Comparison of ENCODE assay signal across 16 mouse cellular contexts in genomic region chr15:11160759-11161158, GRCm38 (mm10).
DNase-seq lines count a peak whose midpoint lies in the region; ATAC-seq and TF ChIP-seq lines count a peak whose summit lies in the region.
"Had no signal": no experiment of that assay in that cellular context is flagged by ENCODE, and none has a peak within 500 bp of the region (broad histone marks: within the 10 kb centered on the region; RNA-seq: fewer than 3 reads in every experiment).

No protein-coding gene starts in this region.

- no peak for DNase-seq in lung, embryonic 14.5 days
- DNase-seq in lung, adult 18-20 months: no peak
- no peak for DNase-seq in stomach, postnatal 0 days (ENCODE audit: low spot score)
- no peak for DNase-seq in cerebellum, adult 9-10 months
- DNase-seq: adrenal gland, postnatal 36 days; cerebellum, postnatal 14 days; liver; lung, postnatal 14 days; thymus, postnatal 4 days had no signal

- peak; percentile 40 for TF ChIP-seq CTCF in intestine, postnatal 0 days (IDR thresholded peaks at IDR 0.05; ENCODE audit: low read depth)
- peak; percentile 39; the same call in 1 of the 2 replicates for TF ChIP-seq CTCF in lung, embryonic 14.5 days (IDR thresholded peaks at IDR 0.05; ENCODE audit: low read depth)
- peak; percentile 48 for TF ChIP-seq CTCF in stomach, postnatal 0 days (IDR thresholded peaks at IDR 0.05; ENCODE audit: low read depth)

- no peak overlapping the region for H3K27ac ChIP-seq in intestine, postnatal 0 days (ENCODE audit: low read depth, low read length)
- H3K27ac ChIP-seq in intestine, embryonic 15.5 days: no peak overlapping the region
- no peak overlapping the region for H3K27ac ChIP-seq in lung, embryonic 14.5 days (ENCODE audit: low read depth)
- no peak overlapping the region for H3K27ac ChIP-seq in hindbrain, embryonic 15.5 days (replicated peaks)
- no peak overlapping the region for H3K27ac ChIP-seq in stomach, postnatal 0 days (replicated peaks)
- H3K27ac ChIP-seq: embryonic facial prominence, embryonic 13.5 days; forebrain, embryonic 10.5 days; midbrain, embryonic 13.5 days had no signal

- 34% methylated on average over 2 of the region's 2 CpGs for WGBS in intestine, postnatal 0 days
- WGBS in intestine, embryonic 15.5 days: 28% methylated on average over 2 of the region's 2 CpGs
- 30% methylated on average over 2 of the region's 2 CpGs for WGBS in lung, embryonic 14.5 days
- WGBS in hindbrain, embryonic 15.5 days: 29% methylated on average over 2 of the region's 2 CpGs
- WGBS in stomach, postnatal 0 days: 16% methylated on average over 2 of the region's 2 CpGs

- no peak overlapping the region for H3K9ac ChIP-seq in intestine, postnatal 0 days (ENCODE audit: low read depth, low read length)
- H3K9ac ChIP-seq in intestine, embryonic 15.5 days: no peak overlapping the region
- H3K9ac ChIP-seq in lung, embryonic 14.5 days: no peak overlapping the region
- no peak overlapping the region for H3K9ac ChIP-seq in hindbrain, embryonic 15.5 days
- H3K9ac ChIP-seq in stomach, postnatal 0 days (ENCODE audit: low read length): no peak overlapping the region
- H3K9ac ChIP-seq: embryonic facial prominence, embryonic 13.5 days; midbrain, embryonic 13.5 days had no signal

- no peak for ATAC-seq in intestine, postnatal 0 days
- ATAC-seq in intestine, embryonic 15.5 days: no peak
- no peak for ATAC-seq in lung, embryonic 14.5 days (ENCODE audit: insufficient read depth)
- peak; percentile 72 for ATAC-seq in hindbrain, embryonic 15.5 days (ENCODE audit: low FRiP score, low read depth)
- no peak for ATAC-seq in stomach, postnatal 0 days (ENCODE audit: low FRiP score, low TSS enrichment)
- ATAC-seq: midbrain, embryonic 13.5 days had no signal

- no peak overlapping the region for H3K4me2 ChIP-seq in intestine, postnatal 0 days (replicated peaks; ENCODE audit: low read depth)
- H3K4me2 ChIP-seq in intestine, embryonic 15.5 days (replicated peaks): no peak overlapping the region
- H3K4me2 ChIP-seq in lung, embryonic 14.5 days: no peak overlapping the region
- H3K4me2 ChIP-seq in hindbrain, embryonic 15.5 days: no peak overlapping the region
- no peak overlapping the region for H3K4me2 ChIP-seq in stomach, postnatal 0 days (replicated peaks; ENCODE audit: low read depth)
- H3K4me2 ChIP-seq: embryonic facial prominence, embryonic 13.5 days; midbrain, embryonic 13.5 days had no signal

- no peaks in the 10 kb centered on the region for H3K9me3 ChIP-seq in intestine, postnatal 0 days (ENCODE audit: control insufficient read depth)
- H3K9me3 ChIP-seq in intestine, embryonic 15.5 days: no peaks in the 10 kb centered on the region
- H3K9me3 ChIP-seq in lung, embryonic 14.5 days (ENCODE audit: low read depth, low read length): no peaks in the 10 kb centered on the region
- H3K9me3 ChIP-seq in hindbrain, embryonic 15.5 days: no peaks in the 10 kb centered on the region
- no peaks in the 10 kb centered on the region for H3K9me3 ChIP-seq in stomach, postnatal 0 days (ENCODE audit: control insufficient read depth, low read length)
- H3K9me3 ChIP-seq: embryonic facial prominence, embryonic 13.5 days; forebrain, embryonic 10.5 days; G1E; midbrain, embryonic 13.5 days had no signal

- no peak for TF ChIP-seq EP300 in stomach, postnatal 0 days (optimal IDR thresholded peaks at IDR 0.05)

- no peaks in the 10 kb centered on the region for H3K4me1 ChIP-seq in intestine, postnatal 0 days (replicated peaks; ENCODE audit: control insufficient read depth, insufficient read depth, low read length)
- H3K4me1 ChIP-seq in intestine, embryonic 15.5 days (replicated peaks): no peaks in the 10 kb centered on the region
- H3K4me1 ChIP-seq in lung, embryonic 14.5 days (ENCODE audit: insufficient read depth): no peaks in the 10 kb centered on the region
- H3K4me1 ChIP-seq in hindbrain, embryonic 15.5 days (replicated peaks): no peaks in the 10 kb centered on the region
- H3K4me1 ChIP-seq in stomach, postnatal 0 days (replicated peaks; ENCODE audit: control insufficient read depth, insufficient read depth): no peaks in the 10 kb centered on the region
- H3K4me1 ChIP-seq: embryonic facial prominence, embryonic 13.5 days; forebrain, embryonic 10.5 days; midbrain, embryonic 13.5 days had no signal

- no peaks in the 10 kb centered on the region for H3K36me3 ChIP-seq in intestine, postnatal 0 days (ENCODE audit: control insufficient read depth, insufficient read depth)
- H3K36me3 ChIP-seq in intestine, embryonic 15.5 days: no peaks in the 10 kb centered on the region
- H3K36me3 ChIP-seq in lung, embryonic 14.5 days (ENCODE audit: insufficient read depth): no peaks in the 10 kb centered on the region
- no peaks in the 10 kb centered on the region for H3K36me3 ChIP-seq in hindbrain, embryonic 15.5 days
- no peaks in the 10 kb centered on the region for H3K36me3 ChIP-seq in stomach, postnatal 0 days (ENCODE audit: control insufficient read depth, insufficient read depth, low read length)
- H3K36me3 ChIP-seq: embryonic facial prominence, embryonic 13.5 days; forebrain, embryonic 10.5 days; G1E; midbrain, embryonic 13.5 days had no signal

- H3K4me3 ChIP-seq in intestine, postnatal 0 days (ENCODE audit: low read depth, low read length): no peak overlapping the region
- H3K4me3 ChIP-seq in intestine, embryonic 15.5 days (replicated peaks): no peak overlapping the region
- no peak overlapping the region for H3K4me3 ChIP-seq in lung, embryonic 14.5 days (ENCODE audit: low read depth, low read length)
- H3K4me3 ChIP-seq in hindbrain, embryonic 15.5 days: no peak overlapping the region
- H3K4me3 ChIP-seq in stomach, postnatal 0 days (ENCODE audit: low read depth, low read length): no peak overlapping the region
- H3K4me3 ChIP-seq: embryonic facial prominence, embryonic 13.5 days; forebrain, embryonic 10.5 days; midbrain, embryonic 13.5 days had no signal

- H3K27me3 ChIP-seq in intestine, postnatal 0 days (replicated peaks; ENCODE audit: control insufficient read depth, insufficient read depth, low read length): no peaks in the 10 kb centered on the region
- no peaks in the 10 kb centered on the region for H3K27me3 ChIP-seq in intestine, embryonic 15.5 days (replicated peaks)
- H3K27me3 ChIP-seq in lung, embryonic 14.5 days (ENCODE audit: insufficient read depth, low read length): no peaks in the 10 kb centered on the region
- no peaks in the 10 kb centered on the region for H3K27me3 ChIP-seq in hindbrain, embryonic 15.5 days
- no peaks in the 10 kb centered on the region for H3K27me3 ChIP-seq in stomach, postnatal 0 days (ENCODE audit: control insufficient read depth, insufficient read depth, low read length)
- H3K27me3 ChIP-seq: embryonic facial prominence, embryonic 13.5 days; midbrain, embryonic 13.5 days had no signal
